Mouse (Mus musculus): ENCODE measurements at regions not wholly inside any gene's neighbourhood (a gene's known extent, or its start where the extent isn't known, plus 50 kb on each side); places are given as distances from the start of the nearest gene placed in this dataset.

GRCm38 (mm10) chr16:76232680-76233079, 140.9 kb downstream of the Nrip1 start:
- DNase-seq (ENCODE audit: extremely low spot score, low spot score) = no peak

GRCm38 (mm10) chr16:76232174-76232573, 141.5 kb downstream of the Nrip1 start:
- DNase-seq (ENCODE audit: extremely low spot score, low spot score) = no peak

GRCm38 (mm10) chr16:76230516-76231302, 142.9 kb downstream of the Nrip1 start:
- no peak for DNase-seq (ENCODE audit: extremely low spot score, low spot score)

- DNase-seq (ENCODE audit: extremely low spot score, low spot score) = no peak
These were observed 145.2 kb downstream of the Nrip1 start for GRCm38 (mm10) chr16:76228451-76228850.

- no peak for DNase-seq (ENCODE audit: extremely low spot score, low spot score)
These were observed 147.2 kb downstream of the Nrip1 start for GRCm38 (mm10) chr16:76226446-76226845.

GRCm38 (mm10) chr16:76225587-76226226, 147.9 kb downstream of the Nrip1 start:
- DNase-seq (ENCODE audit: extremely low spot score, low spot score) = no peak

GRCm38 (mm10) chr16:76224901-76225586, 148.6 kb downstream of the Nrip1 start:
- DNase-seq (ENCODE audit: extremely low spot score, low spot score) = peak; percentile 53

DNA sequence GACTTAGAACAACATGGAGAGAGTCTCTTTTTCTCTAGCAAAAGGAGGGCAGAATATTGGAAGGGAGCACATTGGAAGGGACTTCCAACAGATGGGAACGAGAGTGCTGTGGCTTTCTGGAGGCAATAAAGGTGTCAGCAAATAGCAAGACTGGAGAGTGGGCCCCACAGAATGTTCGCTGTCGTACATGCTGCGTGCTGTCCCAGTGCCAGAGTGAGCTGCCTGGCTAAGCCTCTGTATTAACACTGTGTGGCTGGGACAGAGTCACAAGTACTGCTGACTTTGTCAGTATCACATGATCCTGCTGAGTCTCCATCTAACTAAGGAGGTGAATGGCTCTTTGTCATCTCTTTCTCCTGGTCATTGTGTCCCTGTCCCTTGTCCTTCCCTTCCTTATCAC, 149.9 kb downstream of the Nrip1 start:
- DNase-seq (ENCODE audit: extremely low spot score, low spot score) = no peak

- no peak for DNase-seq (ENCODE audit: extremely low spot score, low spot score)
These were observed 150.7 kb downstream of the Nrip1 start for GRCm38 (mm10) chr16:76222960-76223359.

GRCm38 (mm10) chr16:76220466-76220865, 153.2 kb downstream of the Nrip1 start:
- DNase-seq (ENCODE audit: extremely low spot score, low spot score) = no peak

GRCm38 (mm10) chr16:76219233-76219632, 154.4 kb downstream of the Nrip1 start:
- DNase-seq (ENCODE audit: extremely low spot score, low spot score) = no peak

- DNase-seq (ENCODE audit: extremely low spot score, low spot score) = no peak
These were observed 155.1 kb downstream of the Nrip1 start for GRCm38 (mm10) chr16:76218310-76219170.

DNA sequence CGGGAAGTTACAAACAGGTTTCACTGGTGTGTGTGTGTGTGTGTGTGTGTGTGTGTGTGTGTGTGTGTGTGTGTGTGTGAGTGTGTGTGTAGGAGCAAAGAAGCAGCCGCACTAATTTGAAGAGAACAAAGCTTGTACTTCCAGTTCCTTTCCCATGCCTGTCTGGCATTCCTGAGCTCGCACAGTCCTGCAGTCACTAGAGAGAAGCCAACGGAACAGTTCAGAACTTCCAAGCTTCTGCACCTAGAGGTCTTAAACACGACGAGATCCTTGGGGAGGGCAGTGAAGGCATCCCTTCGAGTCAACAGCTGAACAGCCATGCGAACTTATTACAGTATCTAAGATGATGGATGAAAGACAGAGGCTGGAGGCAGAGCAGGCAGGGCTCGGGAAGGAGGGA, 157.4 kb downstream of the Nrip1 start:
- no peak for DNase-seq (ENCODE audit: extremely low spot score, low spot score)

DNA sequence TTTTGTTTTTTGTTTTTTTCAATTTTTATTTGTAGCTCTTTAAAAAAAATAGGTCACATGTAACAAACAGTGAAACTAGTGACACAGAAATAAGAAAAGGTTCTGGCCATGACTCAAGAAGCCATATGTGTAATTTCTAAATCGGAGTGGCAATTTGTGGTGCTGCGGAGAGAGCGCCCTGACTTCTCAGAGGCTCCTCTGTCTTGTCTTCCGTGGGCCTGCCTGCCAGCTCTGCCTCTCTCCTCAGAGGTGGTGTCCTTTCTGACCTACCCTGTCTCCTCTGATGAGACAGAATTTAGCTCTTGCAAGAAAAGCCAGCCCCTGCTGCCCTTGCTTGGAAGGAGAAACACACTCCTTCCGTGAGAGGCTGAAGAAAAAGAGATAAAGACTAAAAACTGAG, 158.1 kb downstream of the Nrip1 start:
- DNase-seq (ENCODE audit: extremely low spot score, low spot score) = no peak

DNA sequence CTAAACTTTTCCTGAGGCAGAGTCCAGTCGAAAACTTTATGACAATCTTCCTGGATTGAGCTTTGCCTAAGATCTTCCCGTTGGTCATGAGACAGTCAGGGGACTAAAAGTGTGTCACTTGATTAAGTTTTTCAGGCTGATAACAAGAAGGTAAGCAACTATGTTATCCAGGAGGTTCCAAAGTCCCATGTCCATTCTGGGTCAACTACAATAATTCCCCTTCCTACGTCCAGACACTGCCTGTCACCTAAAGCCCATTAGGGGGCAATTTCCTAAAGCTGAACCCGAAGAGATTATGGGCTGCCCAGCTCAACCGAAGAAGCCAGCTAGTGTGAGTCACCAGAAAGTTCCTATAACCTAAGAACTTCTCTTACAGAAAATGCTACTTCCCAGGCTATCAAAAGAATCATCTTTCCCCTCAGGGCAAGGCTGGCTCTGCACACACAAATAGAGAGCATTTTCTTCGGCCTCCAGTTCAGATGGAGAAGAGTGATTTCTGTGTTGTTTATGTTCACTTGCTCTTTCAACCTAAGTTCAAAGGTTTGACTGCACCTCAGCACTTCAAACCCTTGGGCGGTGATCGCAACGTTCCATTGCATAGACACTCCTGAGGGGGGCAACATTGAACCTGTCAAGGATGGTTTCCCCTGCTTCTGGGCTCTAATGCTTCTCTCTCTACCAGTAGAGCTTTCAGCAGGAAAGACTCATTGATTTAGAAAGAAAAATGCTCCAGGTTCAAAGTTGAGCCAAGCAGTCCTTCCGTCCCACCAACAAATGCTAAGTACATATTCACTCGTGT, 171.7 kb downstream of the Nrip1 start:
- no peak for DNase-seq (ENCODE audit: extremely low spot score, low spot score)

GRCm38 (mm10) chr16:76200801-76201728, 172.6 kb downstream of the Nrip1 start:
- DNase-seq (ENCODE audit: extremely low spot score, low spot score) = no peak

- DNase-seq (ENCODE audit: extremely low spot score, low spot score) = peak; percentile 26
These were observed 173.4 kb downstream of the Nrip1 start for GRCm38 (mm10) chr16:76200268-76200667.

- DNase-seq (ENCODE audit: extremely low spot score, low spot score) = no peak
These were observed 174.6 kb downstream of the Nrip1 start for GRCm38 (mm10) chr16:76199006-76199405.

GRCm38 (mm10) chr16:76194291-76194690, 172.2 kb upstream of the Samsn1 start:
- no peak for DNase-seq (ENCODE audit: extremely low spot score, low spot score)
